Mouse (Mus musculus): Measurements from ENCODE around the gene Bcar3.

DNA sequence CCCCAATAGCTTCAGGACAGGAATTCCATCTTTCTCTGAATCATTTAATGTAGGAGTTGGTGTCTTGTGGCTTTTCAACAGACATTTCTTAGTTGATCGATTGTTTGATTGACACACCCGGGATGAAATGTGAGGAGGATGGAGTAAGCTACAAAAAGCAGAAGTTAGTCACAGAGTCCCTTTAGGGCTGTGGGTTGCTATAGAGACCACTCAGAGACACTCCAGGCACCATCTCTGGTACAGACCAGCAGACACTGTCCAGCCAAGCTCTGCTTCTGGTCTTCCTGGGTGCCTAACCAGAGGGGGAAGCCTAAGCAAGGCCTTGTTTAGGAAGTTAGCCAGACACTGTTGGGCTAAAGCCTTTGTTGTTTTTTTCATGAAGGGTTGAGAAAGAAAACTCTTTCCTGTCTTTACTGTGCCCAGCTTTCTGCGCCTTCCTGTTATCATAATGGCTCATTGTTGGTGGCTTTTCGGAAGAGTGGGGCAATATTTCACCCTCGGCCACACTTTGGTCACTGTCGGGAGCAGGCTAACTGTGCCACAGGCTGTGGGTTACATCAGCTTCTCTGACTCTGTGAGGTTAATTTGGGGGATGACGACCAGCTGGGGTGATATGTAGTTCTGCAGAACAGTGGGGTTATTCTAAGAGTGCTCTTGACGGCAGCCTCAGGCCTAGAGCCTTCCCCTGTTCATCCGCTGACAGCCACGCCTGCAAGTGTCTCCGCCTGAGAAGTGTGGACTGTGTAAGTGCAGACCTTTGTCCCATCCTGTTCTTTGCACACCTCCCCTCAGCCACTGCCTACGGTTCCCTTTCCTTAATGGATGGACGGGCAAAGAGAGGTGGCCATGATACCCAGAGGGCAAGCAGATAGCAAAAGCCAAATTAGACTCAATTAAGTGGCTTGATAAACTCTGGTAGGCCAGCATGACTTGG lies 46.5 kb downstream of the Bcar3 start:
- TF ChIP-seq ZKSCAN1 (IDR thresholded peaks at IDR 0.05; ENCODE audit: low read depth, low read length): no peak
- no peak for TF ChIP-seq RAD21 (IDR thresholded peaks at IDR 0.05; ENCODE audit: low read depth, low read length)
- no peak for TF ChIP-seq TBP (IDR thresholded peaks at IDR 0.05; ENCODE audit: low read depth, low read length)
- no peak for TF ChIP-seq MAFK (IDR thresholded peaks at IDR 0.05; ENCODE audit: borderline replicate concordance, low read depth, low read length)
- TF ChIP-seq POLR2A (IDR thresholded peaks at IDR 0.05; ENCODE audit: control insufficient read depth in 1 of 2, insufficient read depth in 1 of 2, low read depth in 1 of 2, low read length in 2 of 2, poor library complexity in 1 of 2): no peak
- TF ChIP-seq GATA1 (IDR thresholded peaks at IDR 0.05; ENCODE audit: low read depth, low read length): no peak
- no peak for TF ChIP-seq CTCF (IDR thresholded peaks at IDR 0.05 in 2 of 3, conservative IDR thresholded peaks at IDR 0.05 in 1 of 3; ENCODE audit: control insufficient read depth in 1 of 3, insufficient read depth in 1 of 3, low read depth in 2 of 3, low read length in 3 of 3, poor library complexity in 1 of 3, severe bottlenecking in 1 of 3)
- no peak for TF ChIP-seq SMC3 (IDR thresholded peaks at IDR 0.05; ENCODE audit: low read depth, low read length)
- no peak for TF ChIP-seq GABPA (IDR thresholded peaks at IDR 0.05; ENCODE audit: low read depth, low read length)
- TF ChIP-seq MEF2A (IDR thresholded peaks at IDR 0.05; ENCODE audit: extremely low read depth, insufficient replicate concordance, low read depth, low read length, poor library complexity, severe bottlenecking): no peak
- TF ChIP-seq POLR2AphosphoS5 (IDR thresholded peaks at IDR 0.05; ENCODE audit: borderline replicate concordance, low read depth, low read length): no peak
- no peak for TF ChIP-seq RCOR1 (IDR thresholded peaks at IDR 0.05; ENCODE audit: low read depth, low read length)

Data from MEL (cell line).